In the genomic region with DNA sequence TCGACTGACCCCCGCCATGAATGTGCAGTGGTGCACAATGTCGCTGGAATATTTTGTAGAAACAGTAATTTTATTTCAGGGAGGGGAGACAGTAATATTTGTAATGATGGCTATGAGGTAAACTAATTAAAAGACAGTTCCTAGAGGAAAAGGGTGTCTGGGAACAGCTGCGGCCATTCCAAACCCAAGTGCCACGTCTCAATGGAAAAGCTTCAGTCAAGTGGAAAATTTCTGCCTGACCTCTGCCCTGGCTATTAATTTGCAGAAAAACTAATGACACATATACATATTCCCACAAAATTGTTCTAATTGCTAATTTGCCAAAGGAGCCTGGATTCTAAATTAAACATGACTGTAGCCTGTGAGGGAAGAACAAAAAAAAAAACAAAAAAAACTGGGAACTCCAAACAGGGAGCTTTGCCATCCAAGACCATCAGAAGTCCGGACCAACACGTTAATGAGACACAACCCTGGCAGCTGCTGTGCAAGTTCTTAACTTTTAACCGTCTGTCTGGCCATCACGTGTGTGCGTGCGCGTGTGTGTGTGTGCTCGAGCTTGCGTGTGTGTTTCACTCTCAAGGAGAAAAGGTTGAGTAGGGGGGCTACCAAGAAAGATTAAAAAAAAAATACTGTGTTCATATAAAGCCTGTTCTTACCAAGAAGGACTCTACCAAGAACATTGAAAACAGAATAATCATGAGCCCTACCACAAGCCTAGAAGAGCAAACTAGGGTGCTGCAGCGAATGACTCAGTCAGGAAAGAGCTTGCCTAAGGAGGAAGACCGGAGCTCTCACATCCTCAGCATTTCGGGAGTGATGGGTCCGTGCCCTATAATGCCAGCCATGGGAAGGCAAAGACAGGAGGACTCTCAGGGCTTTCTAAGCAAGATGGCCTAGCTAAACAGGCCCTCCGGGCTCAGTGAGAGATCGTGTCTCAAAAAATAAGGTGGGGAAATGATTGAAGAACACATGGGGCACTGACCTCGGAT, we compare ENCODE assay signal across 11 mouse cellular contexts.
DNase-seq lines count a peak whose midpoint lies in the region; ATAC-seq and TF ChIP-seq lines count a peak whose summit lies in the region.
"Had no signal": no experiment of that assay in that cellular context is flagged by ENCODE, and none has a peak within 500 bp of the region (broad histone marks: within the 10 kb centered on the region; RNA-seq: fewer than 3 reads in every experiment).

No protein-coding gene starts in this region.

- TF ChIP-seq EP300 in heart, postnatal 0 days (IDR thresholded peaks at IDR 0.05; ENCODE audit: low read depth) = no peak

- peak overlapping the region; percentile 76 for H3K27ac ChIP-seq in heart, postnatal 0 days (ENCODE audit: low read depth)
- H3K27ac ChIP-seq in midbrain, embryonic 13.5 days = 0 out of 2 replicates have a peak overlapping the region, but pooled peaks have one; percentile 30
- no peak overlapping the region for H3K27ac ChIP-seq in midbrain, embryonic 14.5 days (replicated peaks; ENCODE audit: low read depth, low read length)
- peak overlapping the region; percentile 48; the same call in 1 of the 2 replicates for H3K27ac ChIP-seq in hindbrain, embryonic 12.5 days
- H3K27ac ChIP-seq in stomach, embryonic 14.5 days (ENCODE audit: low read length) = peak overlapping the region; percentile 90
- H3K27ac ChIP-seq: liver, embryonic 15.5 days had no signal

- no peak for TF ChIP-seq CTCF in heart, postnatal 0 days (IDR thresholded peaks at IDR 0.05; ENCODE audit: low read depth)

- WGBS in heart, postnatal 0 days = 87% methylated on average over 21 of the region's 21 CpGs
- 69% methylated on average over 21 of the region's 21 CpGs for WGBS in midbrain, embryonic 13.5 days
- 72% methylated on average over 21 of the region's 21 CpGs for WGBS in midbrain, embryonic 14.5 days
- 64% methylated on average over 21 of the region's 21 CpGs for WGBS in hindbrain, embryonic 12.5 days
- WGBS in stomach, embryonic 14.5 days = 82% methylated on average over 21 of the region's 21 CpGs

- H3K9me3 ChIP-seq in heart, postnatal 0 days (replicated peaks; ENCODE audit: control insufficient read depth, low read length) = no peaks in the 10 kb centered on the region
- no peaks in the 10 kb centered on the region for H3K9me3 ChIP-seq in midbrain, embryonic 13.5 days
- H3K9me3 ChIP-seq in midbrain, embryonic 14.5 days (ENCODE audit: control insufficient read depth, low read length) = no peaks in the 10 kb centered on the region
- no peaks in the 10 kb centered on the region for H3K9me3 ChIP-seq in hindbrain, embryonic 12.5 days (replicated peaks)
- no peaks in the 10 kb centered on the region for H3K9me3 ChIP-seq in stomach, embryonic 14.5 days (ENCODE audit: control insufficient read depth, low read depth, low read length)
- H3K9me3 ChIP-seq: heart, embryonic 10.5 days; liver, embryonic 15.5 days had no signal

- no peaks in the 10 kb centered on the region for H3K27me3 ChIP-seq in heart, postnatal 0 days (ENCODE audit: control insufficient read depth, insufficient read depth, low read length)
- H3K27me3 ChIP-seq in midbrain, embryonic 13.5 days = no peaks in the 10 kb centered on the region
- no peaks in the 10 kb centered on the region for H3K27me3 ChIP-seq in midbrain, embryonic 14.5 days (ENCODE audit: control insufficient read depth, insufficient read depth, low read length)
- H3K27me3 ChIP-seq in hindbrain, embryonic 12.5 days = no peaks in the 10 kb centered on the region
- H3K27me3 ChIP-seq in stomach, embryonic 14.5 days (ENCODE audit: control insufficient read depth, insufficient read depth, low read length) = no peaks in the 10 kb centered on the region
- H3K27me3 ChIP-seq: liver, embryonic 15.5 days had no signal

- no peak for ATAC-seq in heart, postnatal 0 days (ENCODE audit: insufficient read depth, low read depth)
- no peak; the same call in 1 of the 2 replicates for ATAC-seq in midbrain, embryonic 13.5 days
- no peak for ATAC-seq in midbrain, embryonic 14.5 days (ENCODE audit: low FRiP score, low TSS enrichment)
- ATAC-seq in hindbrain, embryonic 12.5 days (ENCODE audit: low FRiP score) = peak; percentile 62
- ATAC-seq in stomach, embryonic 14.5 days (ENCODE audit: insufficient number of reproducible peaks, insufficient read depth, low FRiP score, low read depth) = no peak
- ATAC-seq in megakaryocyte, adult 5-6 weeks (ENCODE audit: poor library complexity, severe bottlenecking) = no peak

- peaks cover 48% of the 10 kb centered on the region for H3K36me3 ChIP-seq in heart, postnatal 0 days (replicated peaks; ENCODE audit: control insufficient read depth, insufficient read depth, low read length)
- H3K36me3 ChIP-seq in midbrain, embryonic 13.5 days = peaks cover 7% of the 10 kb centered on the region
- peaks cover 5% of the 10 kb centered on the region; the same call in 1 of the 2 replicates for H3K36me3 ChIP-seq in midbrain, embryonic 14.5 days (ENCODE audit: control insufficient read depth, insufficient read depth, low read length)
- peaks cover 4% of the 10 kb centered on the region; the same call in 1 of the 2 replicates for H3K36me3 ChIP-seq in hindbrain, embryonic 12.5 days
- peaks cover 15% of the 10 kb centered on the region; the same call in 1 of the 2 replicates for H3K36me3 ChIP-seq in stomach, embryonic 14.5 days (ENCODE audit: control insufficient read depth, insufficient read depth, low read length)

- peaks cover 33% of the 10 kb centered on the region for H3K4me1 ChIP-seq in heart, postnatal 0 days (ENCODE audit: control insufficient read depth, insufficient read depth)
- H3K4me1 ChIP-seq in midbrain, embryonic 13.5 days (replicated peaks) = peaks cover 38% of the 10 kb centered on the region
- H3K4me1 ChIP-seq in midbrain, embryonic 14.5 days (ENCODE audit: control insufficient read depth, insufficient read depth, low read length) = peaks cover 8% of the 10 kb centered on the region
- H3K4me1 ChIP-seq in hindbrain, embryonic 12.5 days = peaks cover 49% of the 10 kb centered on the region
- H3K4me1 ChIP-seq in stomach, embryonic 14.5 days (ENCODE audit: control insufficient read depth, insufficient read depth, low read length) = peaks cover 57% of the 10 kb centered on the region
- H3K4me1 ChIP-seq: liver, embryonic 15.5 days had no signal

- no peak overlapping the region for H3K4me3 ChIP-seq in heart, postnatal 0 days (ENCODE audit: low read depth, low read length)
- H3K4me3 ChIP-seq in midbrain, embryonic 13.5 days (replicated peaks) = no peak overlapping the region
- no peak overlapping the region for H3K4me3 ChIP-seq in midbrain, embryonic 14.5 days (replicated peaks; ENCODE audit: low read depth, low read length)
- no peak overlapping the region for H3K4me3 ChIP-seq in hindbrain, embryonic 12.5 days
- H3K4me3 ChIP-seq in stomach, embryonic 14.5 days (ENCODE audit: low read depth, low read length) = no peak overlapping the region
- H3K4me3 ChIP-seq: heart, embryonic 10.5 days; liver, embryonic 15.5 days had no signal

- H3K9ac ChIP-seq in heart, postnatal 0 days (replicated peaks; ENCODE audit: low read depth, low read length) = no peak overlapping the region
- H3K9ac ChIP-seq in midbrain, embryonic 13.5 days (replicated peaks) = no peak overlapping the region
- no peak overlapping the region for H3K9ac ChIP-seq in midbrain, embryonic 14.5 days (replicated peaks; ENCODE audit: low read length)
- no peak overlapping the region for H3K9ac ChIP-seq in hindbrain, embryonic 12.5 days
- H3K9ac ChIP-seq in stomach, embryonic 14.5 days (replicated peaks; ENCODE audit: low read depth, low read length) = no peak overlapping the region
- H3K9ac ChIP-seq: liver, embryonic 15.5 days had no signal

- no peak overlapping the region for H3K4me2 ChIP-seq in heart, postnatal 0 days (ENCODE audit: low read depth, low read length)
- no peak overlapping the region for H3K4me2 ChIP-seq in midbrain, embryonic 13.5 days (replicated peaks)
- H3K4me2 ChIP-seq in midbrain, embryonic 14.5 days (ENCODE audit: low read length) = no peak overlapping the region
- no peak overlapping the region for H3K4me2 ChIP-seq in hindbrain, embryonic 12.5 days (replicated peaks)
- H3K4me2 ChIP-seq in stomach, embryonic 14.5 days (replicated peaks; ENCODE audit: low read depth, low read length) = no peak overlapping the region
- H3K4me2 ChIP-seq: liver, embryonic 15.5 days had no signal

- no peak for DNase-seq in heart, postnatal 0 days (ENCODE audit: low spot score)
- DNase-seq in heart, adult 8-10 months (ENCODE audit: low spot score) = no peak
- DNase-seq in midbrain, embryonic 14.5 days = no peak
- no peak for DNase-seq in adrenal gland, postnatal 4 days (ENCODE audit: low spot score in 2 of 2)
- DNase-seq: thymus, postnatal 4 days had no signal
